Mouse (Mus musculus) cerebellum, postnatal 25 days (tissue): ENCODE measurements around the gene Fdxr.

Experiments used
- DNase-seq, 2 experiments: peaks; one replicate each; pipeline ENCODE4 v3.0.0; 2021; ENCODE audit warnings: mixed read lengths in 2 of 2

Gene Fdxr

DNA sequence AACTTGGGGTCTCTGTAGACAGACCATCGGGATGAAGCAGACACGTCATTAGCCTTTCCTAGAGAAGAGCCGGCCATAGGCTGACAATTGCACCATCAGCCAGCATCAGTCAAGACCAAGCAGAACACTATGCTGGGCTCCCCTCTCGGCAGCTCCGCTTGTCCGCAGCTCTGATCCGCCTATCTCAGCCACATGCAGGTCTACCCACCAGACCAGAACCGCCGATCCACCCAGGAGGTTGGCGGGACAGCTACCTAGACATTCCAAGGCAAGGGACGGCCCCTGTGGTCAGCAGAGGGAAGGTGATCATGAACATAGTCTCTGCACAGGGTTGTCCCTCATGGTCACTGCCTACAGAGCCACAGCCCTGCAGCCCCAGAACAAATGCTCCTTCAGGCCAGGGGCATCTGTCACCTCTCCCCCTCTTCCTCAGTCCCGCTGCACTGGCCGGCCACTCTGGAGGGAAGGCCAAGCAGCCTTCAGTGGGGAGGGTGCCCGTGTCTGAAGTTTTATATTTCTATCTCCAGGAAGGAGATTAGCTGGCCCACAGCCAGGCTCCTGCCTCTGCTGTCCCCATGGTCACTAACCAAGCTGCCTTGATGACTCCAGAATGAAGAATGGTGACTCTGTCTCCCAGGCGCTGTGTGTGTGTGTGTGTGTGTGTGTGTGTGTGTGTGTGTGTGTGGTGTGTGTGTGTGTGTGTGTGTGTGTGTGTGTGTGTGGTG is 42.4 kb downstream of the Fdxr start:
- DNase-seq, result peak; percentile 57 to 71

DNA sequence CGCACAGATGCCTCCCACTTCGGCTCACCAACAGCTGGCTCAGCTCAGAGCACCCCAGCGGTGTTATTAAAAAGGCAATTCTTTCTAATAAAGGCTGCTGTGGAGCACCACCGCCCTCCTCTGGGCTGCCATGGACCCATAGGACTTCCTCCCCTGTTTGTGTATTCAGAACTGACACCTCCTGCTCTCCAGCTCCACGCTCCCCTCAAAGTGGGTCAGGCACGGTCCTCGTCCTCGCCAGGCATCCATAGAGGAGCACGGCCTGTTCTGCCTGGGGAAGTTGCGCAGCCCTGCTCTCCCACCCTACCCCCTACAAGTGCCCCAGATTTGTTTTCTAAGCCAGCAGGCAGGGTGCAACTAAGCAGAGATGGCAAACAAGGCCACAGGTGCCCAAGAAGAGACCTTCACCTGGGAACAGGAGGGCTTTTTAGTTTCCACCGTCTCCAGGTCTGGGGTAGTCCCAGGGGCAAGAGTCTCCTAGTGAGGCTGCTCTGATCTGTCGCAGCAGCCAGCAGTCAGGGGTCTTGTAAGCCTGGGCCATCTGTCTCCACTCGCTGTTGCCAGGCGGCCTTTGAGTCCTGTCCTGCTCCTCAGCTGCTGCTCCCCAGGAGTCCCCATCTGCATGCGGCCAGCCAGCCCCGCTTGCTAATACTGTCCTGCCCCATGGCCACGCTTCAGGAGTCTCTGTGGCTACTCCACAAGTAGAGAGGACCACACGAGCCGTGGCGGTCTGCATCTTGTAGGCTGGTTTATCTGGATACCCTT is 43.1 kb downstream of the Fdxr start:
- DNase-seq, result peak; percentile 64 to 66

DNA sequence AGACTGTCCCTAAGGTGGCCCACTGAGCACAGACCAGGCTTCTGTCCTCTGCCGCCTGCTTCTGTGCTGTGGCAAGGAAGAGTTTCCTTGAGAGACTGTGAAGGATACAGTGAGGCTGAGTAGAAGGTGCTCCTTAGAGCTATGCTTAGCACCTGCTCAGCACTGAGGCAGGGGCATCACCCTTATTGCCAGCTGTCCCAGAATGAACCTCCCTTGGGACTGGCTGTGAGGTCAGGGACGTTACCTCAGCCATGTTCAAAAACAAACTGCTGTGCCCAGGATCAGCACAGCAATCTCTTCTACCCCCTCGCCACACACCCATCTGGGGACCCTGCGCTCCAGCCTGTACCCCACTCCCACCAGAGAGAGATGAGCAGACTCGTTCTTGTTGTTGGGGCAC is 44.0 kb downstream of the Fdxr start:
- DNase-seq, result no peak

DNA sequence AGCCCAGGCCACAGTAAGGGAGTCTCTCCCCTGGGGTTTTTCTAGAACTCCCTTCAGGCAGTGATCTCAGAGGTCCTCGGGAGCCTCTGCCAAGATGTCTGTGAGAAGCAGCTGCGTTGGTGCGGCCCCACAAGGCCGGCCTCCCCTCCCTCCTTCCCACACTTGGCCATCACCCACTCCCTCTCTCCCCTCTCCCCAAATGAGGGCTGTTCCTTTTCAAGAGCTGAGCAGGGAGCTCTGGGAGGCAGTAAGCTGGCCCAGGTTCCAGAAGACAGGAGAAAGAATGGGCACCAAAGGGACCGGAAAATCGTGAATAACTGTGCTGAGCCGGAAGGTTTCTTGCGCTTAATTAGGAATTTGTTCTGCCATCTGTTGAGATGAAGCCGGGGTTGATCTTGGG is 44.9 kb downstream of the Fdxr start:
- no peak for DNase-seq

DNA sequence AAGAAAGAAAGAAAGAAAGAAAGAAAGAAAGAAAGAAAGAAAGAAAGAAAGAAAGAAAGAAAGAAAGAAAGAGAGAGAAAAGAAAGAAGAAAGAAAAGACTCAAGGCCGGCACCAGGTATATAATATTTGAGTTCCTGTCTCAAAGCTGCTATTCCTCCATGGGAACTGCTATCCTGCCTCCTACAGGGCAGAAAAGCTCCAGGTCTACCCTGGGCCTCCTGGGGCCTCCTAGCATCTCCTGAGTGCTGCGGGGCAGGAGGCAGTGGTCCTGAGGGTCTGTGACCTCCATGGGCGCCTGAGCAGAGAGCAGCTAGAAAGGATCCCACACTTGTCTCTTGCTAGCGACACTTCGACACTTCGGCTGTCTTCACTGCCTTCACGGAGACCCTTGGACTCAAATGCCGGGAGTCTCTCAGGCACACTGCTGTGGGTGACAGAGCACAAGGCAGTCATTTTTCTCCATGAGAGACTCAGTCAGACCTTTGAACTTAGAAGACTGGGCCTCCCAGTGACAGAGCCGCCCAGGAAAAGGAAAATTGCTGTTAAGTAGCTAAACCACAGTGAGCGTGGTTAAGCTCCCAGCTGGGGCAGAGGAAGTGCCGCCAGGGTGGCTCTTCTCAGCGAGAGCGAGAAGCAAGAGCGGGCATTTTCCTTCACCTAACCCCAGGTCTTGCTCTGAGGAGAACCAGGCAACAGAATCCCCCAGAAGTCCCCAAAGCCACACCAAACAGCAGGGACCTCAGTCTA is 45.5 kb downstream of the Fdxr start:
- no peak for DNase-seq

DNA sequence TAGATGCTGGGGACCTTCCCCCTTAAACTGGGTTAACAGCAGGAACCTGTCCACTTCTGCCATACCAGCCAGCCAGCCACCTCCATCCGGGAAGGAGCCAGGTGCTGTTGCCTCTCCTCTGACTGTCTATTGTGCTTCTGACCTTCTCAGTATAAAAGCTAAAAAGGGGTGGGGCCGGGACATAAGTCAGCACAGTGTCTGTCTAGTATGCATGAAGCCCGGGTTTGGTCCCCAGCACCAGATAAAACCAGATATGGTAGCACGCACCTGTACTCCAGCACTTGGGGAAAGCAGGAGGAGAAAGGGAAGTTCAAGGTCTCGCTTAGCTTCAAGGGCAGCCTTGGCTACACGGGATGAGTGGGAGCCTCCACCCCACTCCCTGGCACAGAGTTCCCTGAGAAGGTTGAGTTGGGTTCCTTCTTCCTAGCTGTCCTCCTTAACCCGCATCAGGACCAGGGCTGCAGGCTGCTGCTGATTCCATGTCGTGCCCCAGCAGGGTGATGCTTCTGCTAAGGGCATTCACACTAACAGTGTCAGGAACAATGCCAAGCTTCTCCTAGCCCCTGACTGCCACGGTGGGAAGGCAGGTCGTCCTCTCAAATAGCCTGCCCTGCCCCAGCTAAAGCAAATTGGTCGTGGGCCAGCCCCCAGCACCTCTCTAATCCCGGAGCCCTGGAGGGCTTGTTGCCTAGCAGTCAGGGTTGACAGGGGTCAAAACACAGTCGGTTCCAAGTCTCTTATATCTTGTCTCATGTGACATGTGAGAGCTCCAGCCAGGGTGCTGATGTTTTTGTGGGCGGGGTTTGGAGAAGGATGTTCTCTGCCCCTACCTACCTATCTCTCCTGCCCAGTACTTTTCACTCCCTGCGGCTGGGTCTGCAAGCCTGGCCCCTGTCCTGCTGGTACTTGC is 47.6 kb downstream of the Fdxr start:
- no peak for DNase-seq

DNA sequence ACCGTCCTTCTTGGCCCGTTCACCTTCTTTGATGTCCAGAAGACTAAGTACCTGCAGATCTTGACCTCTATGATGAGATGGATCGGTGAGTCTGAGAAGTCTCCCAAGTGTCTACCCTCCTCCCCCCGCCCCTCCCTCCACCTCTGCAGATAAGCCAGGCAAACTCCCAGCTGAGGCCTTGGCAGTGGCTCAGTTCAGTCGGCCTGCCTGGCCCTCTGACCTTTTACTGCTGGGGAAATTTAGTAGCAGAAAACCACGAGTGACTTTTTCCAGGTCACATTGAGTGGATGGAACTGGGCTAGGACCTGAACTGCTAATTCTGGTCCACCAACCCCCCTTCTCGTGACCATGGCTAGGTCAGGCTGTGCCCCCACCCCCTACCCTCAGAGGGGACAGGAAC is 48.4 kb downstream of the Fdxr start:
- no peak for DNase-seq

DNA sequence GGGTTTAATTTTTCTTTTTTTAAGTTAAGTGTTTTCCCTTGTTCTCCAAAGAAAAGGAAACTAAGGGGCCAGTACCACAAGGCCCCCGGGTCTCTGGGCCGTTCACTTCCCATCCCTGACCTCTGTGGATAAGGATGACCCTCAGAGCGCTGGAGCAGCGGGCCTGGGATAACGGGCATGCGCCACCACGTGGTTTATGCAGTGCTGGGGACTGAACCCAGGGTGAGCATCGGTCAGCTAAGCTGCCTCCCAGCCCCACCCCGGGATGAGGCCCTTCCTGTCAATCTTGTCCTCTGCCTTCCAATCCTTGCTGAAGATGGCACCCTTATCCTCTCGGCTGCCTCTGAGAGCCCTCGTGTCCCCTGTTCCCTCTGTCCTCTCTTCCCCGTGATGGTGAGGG is 49.2 kb downstream of the Fdxr start:
- peak in 1 of 2 experiments; percentile 63 for DNase-seq

DNA sequence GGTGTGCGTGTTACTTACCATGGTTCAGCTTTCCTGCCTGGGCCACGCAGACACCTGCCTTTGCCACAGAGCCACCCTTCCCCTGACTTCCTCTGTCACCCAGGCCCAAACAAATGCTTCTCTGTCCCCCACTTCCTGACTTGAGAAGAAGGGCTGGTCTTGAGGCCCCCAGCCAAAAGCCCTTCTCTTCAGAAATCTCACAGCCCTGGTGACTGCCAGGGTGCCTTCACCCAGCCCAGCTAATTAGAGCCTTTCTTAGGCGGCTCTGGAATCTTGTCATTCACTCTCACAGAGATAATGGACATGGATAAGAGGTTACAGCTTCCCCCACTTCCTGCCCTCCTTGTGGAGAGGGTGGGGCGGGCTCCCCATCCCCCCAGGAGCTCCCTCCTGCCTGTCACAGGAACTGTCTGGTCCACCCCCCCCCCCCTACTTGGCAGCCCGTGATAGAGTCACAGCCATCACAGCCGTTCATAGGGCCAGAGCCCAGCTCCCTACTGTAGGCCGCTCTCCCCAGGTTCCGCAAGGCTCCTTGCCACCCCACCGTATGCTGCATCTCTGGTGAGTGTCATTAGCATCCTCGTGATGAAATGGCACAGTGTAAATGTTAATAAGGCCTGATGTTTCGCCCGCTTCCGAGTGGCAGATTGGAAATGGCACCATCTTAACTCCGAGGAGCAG is 49.9 kb downstream of the Fdxr start:
- DNase-seq, result peak; percentile 72 to 73

DNA sequence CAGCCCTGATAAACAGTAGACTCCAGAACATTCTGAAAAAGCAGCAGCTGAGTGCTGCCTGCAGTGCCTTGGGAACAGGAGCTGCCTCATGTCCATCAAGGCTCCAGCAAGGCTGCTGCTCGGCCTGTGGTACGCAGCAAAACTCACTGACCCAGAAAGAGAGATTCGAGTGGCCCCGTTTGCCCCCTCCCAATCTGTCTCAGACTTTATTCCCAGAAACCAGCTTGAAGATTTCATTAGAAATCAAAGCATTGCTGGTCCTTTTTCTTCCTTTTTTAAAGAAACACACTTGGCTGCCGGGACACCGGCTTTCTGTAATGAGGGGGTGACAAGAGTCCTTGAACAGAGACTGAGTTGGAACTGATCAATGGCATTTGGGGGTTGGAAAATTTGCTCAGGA is 51.5 kb downstream of the Fdxr start:
- no peak for DNase-seq

DNA sequence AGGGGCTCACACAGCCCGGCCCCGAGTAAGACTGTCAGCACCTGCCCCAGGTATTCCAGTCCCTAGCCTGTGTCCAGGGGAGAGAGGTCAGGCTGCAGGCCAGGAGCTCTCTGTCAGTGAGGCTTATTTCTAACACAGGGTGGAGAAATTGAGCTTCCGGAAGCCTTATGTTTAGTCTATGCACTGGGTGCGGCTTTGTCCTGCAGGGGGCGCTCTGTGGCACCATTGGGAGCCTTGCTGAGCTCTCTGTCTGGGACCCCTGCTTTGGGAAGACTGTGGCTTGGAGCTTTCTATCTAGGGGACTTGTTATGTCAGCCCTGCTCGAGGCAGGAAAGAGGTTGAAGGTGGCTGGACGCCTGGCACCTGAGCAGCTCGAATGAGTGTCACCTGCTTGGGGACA is 52.0 kb downstream of the Fdxr start:
- DNase-seq, result peak; percentile 74 to 84

DNA sequence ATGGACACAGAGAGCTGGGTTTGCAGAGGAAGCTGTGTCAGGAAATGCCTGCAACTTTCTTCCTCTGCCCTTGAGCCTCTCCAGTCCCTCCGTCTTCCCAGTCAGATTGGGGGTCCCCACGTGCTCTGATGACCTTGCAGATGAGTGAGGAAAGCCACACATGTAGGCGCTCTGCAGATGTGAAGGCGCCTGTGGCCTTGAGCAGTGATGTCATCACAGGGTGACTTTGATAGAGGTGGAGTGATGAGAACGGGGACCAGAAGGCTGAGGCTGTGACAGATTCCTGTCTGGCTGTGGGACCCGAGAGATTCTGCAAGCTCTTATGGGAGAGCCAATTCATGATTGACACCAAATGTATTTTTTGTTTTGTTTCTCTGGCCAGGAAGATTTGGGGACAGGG is 53.0 kb downstream of the Fdxr start:
- DNase-seq, result no peak

DNA sequence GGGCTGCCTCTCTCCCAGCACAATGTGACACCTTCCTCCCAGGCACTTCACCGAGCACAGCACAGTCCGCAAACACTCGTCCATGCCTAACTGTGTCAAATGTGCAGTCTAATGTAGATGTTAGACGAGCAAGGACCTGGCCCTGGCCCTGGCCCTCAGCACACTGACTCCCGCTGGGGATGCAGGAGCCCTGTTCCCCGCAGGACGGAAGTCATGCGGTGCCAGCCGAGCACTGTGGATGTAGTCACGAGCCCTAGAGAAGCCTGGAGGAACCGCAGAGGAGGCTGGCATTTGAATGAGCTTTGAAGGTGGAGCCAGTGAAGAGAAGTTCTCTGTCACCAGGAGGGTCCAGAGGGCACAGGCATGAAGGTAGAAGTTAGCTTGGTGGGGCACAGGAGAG is 53.4 kb downstream of the Fdxr start:
- DNase-seq, result peak; percentile 67 to 68

DNA sequence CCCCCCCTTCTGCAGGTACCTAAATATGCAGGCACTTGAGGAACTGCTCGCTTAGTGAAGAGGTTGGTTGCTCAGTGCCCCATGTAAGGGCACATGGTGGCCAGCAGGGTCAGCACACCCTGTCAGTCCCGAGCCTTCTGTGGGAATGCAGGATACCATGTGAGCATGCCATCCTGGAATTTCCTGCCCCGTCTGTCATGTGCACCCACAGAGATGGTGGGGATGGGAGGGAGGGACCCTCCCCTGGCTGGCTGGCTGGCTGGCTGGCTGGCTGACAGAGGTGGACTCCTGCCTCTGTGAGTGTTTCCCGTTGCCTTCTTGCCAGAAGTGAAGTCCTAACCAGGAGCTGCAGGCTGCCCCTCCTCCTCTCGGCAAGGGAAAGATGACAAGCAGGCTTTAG is 54.3 kb downstream of the Fdxr start:
- DNase-seq, result no peak

DNA sequence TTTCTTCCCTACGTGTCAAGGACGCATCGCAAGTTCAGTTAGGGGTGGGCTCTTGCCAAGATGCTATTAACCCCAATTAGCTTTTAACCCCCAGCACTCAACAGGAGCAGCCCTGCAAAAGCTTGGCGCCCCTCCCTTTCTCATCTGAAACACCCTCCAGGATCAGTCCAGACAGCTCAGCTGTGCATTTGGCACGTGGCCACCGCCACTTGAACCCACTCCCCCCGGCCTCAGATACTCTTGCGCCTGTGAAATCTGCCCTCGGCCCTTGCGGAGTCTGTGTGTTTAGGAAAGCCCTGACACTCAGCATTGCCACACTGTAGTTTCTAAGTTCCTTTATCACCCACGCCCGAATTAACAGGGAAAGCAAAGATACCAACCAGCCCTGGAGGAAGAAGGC is 54.8 kb downstream of the Fdxr start:
- DNase-seq, result no peak

DNA sequence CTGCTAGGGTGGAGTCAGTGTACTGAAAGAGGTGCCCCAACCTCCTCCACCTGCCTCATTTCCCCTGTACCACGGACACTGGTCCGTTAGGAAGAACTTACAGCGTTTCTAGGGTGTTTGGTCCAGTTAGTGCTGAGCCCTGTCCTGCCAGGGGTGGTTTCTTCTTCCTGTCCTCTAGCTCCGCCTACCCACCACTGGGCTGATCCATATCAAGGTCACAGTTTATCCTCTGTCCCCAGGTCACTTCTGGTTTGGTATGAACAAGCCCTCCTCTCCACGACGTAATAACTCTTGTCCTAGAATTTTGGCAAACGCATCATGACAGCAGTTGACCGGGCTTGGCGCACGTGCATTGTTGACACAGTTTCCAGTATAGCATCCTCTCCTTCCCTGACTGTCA is 57.2 kb downstream of the Fdxr start:
- no peak for DNase-seq

DNA sequence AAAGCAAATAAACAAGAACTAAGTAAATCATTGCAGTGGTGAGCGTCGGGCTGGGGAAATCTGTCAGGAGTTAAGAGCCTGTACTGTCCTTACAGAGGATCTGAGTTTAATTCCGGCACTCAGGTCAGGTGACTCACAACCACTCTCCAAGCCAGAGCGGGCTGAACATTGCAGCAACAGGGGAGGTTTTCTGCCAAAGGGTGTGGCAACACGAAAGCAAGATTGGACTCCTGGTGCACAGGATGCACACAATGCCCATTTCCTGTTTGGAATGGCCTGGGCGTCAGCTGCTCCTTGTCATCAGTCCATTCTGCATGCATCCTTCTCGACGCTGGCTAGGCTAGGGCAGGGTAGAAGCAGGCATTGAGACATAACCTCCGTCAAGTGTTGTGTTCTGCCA is 57.6 kb downstream of the Fdxr start:
- peak; percentile 67 to 70 for DNase-seq
